Mouse (Mus musculus): ENCODE results near the gene Palm3.
"Not testable (repeated sequence)": the region's sequence is repeated elsewhere in the genome, so short reads cannot be mapped to it uniquely, and the experiment has no call there.

Palm3 gene

GRCm38 (mm10) chr8:83998231-83999056 lies 22.8 kb upstream of the Palm3 start:
- peak; percentile 74 to 79 for DNase-seq

- no peak for DNase-seq
These were observed 22.1 kb upstream of the Palm3 start for GRCm38 (mm10) chr8:83999057-83999705.

- DNase-seq, result no peak
These were observed 21.4 kb upstream of the Palm3 start for GRCm38 (mm10) chr8:83999825-84000224.

- peak; percentile 23 to 25 for DNase-seq
These were observed 19.8 kb upstream of the Palm3 start, which contains the start of gene 1700067K01Rik for GRCm38 (mm10) chr8:84001281-84002000. Gene 1700067K01Rik (plus strand): TSS chr8:84001502.

- peak in 1 of 2 experiments; percentile 20 for DNase-seq
These were observed 18.2 kb upstream of the Palm3 start for GRCm38 (mm10) chr8:84002957-84003611.

GRCm38 (mm10) chr8:84003612-84004246 lies 17.5 kb upstream of the Palm3 start:
- no peak for DNase-seq

DNA sequence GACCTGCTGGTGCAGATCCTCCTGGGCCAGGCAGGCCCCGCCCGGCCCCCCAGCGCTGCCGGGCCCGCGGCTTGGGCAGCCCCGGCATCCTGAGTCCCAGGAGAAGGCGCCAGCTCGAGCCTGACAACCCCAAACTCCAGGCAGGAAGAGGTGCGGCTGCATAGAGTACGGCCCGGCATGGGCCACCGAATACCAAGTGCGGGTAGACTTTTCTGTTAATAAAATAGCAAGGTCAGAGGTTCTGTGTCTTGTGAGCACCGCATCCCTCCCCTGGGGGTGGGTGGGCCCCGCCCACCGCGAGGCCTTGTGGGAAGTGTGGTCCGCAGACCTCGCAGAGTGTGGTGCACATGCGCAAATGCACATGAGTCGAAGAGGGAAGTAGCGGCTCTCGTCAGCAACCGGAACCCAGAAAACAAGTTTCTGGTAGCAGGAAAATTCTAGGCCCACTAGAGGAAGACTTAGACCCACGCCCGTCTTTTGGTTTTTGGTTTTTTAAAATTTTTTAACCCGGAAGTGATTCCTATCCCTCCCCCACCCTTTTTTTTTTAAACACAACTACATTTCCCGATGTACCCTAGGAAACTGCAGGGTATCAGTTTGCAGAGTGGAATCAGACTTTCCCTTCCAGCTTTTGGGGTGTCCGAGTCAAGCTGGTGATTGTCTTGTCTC lies 16.6 kb upstream of the Palm3 start:
- DNase-seq, result peak; percentile 94 to 96

- DNase-seq, result not testable (repeated sequence)
These were observed 15.8 kb upstream of the Palm3 start for GRCm38 (mm10) chr8:84005502-84005901.

- peak in 1 of 2 experiments; percentile 54 for DNase-seq
These were observed 12.9 kb upstream of the Palm3 start for GRCm38 (mm10) chr8:84008362-84008761.

DNA sequence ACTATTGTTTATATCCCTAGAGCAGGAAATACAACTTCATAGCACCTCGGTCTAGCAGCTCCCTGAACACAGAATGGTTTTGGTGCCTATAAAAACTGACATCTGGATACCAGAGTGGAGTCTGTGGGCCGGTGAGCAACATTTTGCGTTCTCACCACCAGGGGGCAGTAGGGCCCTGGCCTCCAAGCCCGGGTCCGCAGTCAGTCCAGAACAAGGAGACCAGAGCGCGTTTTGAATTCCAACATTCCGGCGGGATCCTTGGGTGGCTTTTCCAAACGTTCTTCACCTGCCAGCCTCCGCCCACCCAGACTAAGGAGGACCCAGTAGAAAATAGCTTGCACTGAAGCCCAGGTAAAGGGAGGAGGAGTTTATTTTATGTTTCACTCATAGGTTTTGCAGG lies 11.4 kb upstream of the Palm3 start:
- peak; percentile 94 to 95 for DNase-seq

GRCm38 (mm10) chr8:84010625-84011611 lies 10.4 kb upstream of the Palm3 start:
- peak; percentile 89 to 91 for DNase-seq

GRCm38 (mm10) chr8:84011705-84012498 lies 9.4 kb upstream of the Palm3 start, which contains the start of gene 2210011C24Rik:
Gene 2210011C24Rik (minus strand): TSS chr8:84012171.
- peak; percentile 66 to 82 for DNase-seq

GRCm38 (mm10) chr8:84012499-84013165 lies 8.6 kb upstream of the Palm3 start:
- DNase-seq, result peak; percentile 52 to 73

- no peak for DNase-seq
These were observed 5.4 kb upstream of the Palm3 start for GRCm38 (mm10) chr8:84015833-84016232.

GRCm38 (mm10) chr8:84019738-84020137 lies 1.5 kb upstream of the Palm3 start:
- DNase-seq, result no peak

GRCm38 (mm10) chr8:84021569-84021968 lies 298 bp downstream of the Palm3 start:
- peak in 1 of 2 experiments; percentile 48 for DNase-seq

DNA sequence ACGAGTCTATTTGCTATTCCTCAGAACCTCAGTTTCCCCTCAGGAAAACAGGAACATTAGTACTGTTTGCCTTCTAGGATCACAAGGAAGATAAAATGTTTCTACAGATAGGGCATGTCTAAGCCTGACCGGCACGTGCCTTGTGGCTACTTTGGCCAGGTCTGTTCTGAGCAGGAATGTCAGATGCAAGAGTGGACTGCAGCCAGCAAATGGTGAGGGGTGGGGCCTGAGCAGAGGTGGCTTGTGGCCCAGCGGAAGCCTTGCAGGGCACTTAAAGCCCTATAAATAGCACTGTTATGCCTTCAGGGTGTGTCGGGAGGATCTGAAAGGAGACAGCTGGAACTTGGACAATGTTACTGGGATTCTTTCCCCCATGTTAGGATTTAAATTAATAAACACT lies 1.8 kb downstream of the Palm3 start:
- DNase-seq, result peak; percentile 72 to 81

- DNase-seq, result peak; percentile 51 to 73
These were observed 2.4 kb downstream of the Palm3 start for GRCm38 (mm10) chr8:84023631-84024030.

GRCm38 (mm10) chr8:84024171-84024570 lies 2.9 kb downstream of the Palm3 start:
- DNase-seq, result peak; percentile 84 to 89

All from kidney, postnatal 4 days (tissue).